Mouse (Mus musculus) limb, embryonic 13.5 days (tissue): ENCODE measurements at regions not wholly inside any gene's neighbourhood (a gene's known extent, or its start where the extent isn't known, plus 50 kb on each side); places are given as distances from the start of the nearest gene placed in this dataset. TPM values are rescaled to one million over a fixed set of nuclear protein-coding genes. Genes with fewer than 3 reads are reported as not detected.

Experiments used
- ATAC-seq: fragments of 200-750 bp; cut with Nextera tagmentation; 2 replicates; pipeline ENCODE4 v1.8.0; 2017; ENCODE audit warnings: low read depth, moderate number of reproducible peaks, moderate TSS enrichment; ENCODE audit not compliant: low FRiP score
- H3K27ac ChIP-seq: fragments of 300-500 bp; sonication (generic); 2 replicates; pipeline ENCODE4 v1.5.1; 2015; ENCODE audit warnings: inconsistent platforms, mild to moderate bottlenecking, moderate library complexity
- H3K27me3 ChIP-seq: fragments of 300-500 bp; sonication (generic); 2 replicates; pipeline ENCODE4 v1.6.1; 2015; ENCODE audit warnings: mild to moderate bottlenecking, inconsistent platforms
- H3K36me3 ChIP-seq: fragments of 300-500 bp; sonication (generic); 2 replicates; pipeline ENCODE4 v1.6.1; 2015; ENCODE audit warnings: inconsistent platforms, mild to moderate bottlenecking, moderate library complexity
- H3K4me1 ChIP-seq: fragments of 300-500 bp; sonication (generic); 2 replicates; pipeline ENCODE4 v1.6.1; 2015; ENCODE audit warnings: inconsistent platforms
- H3K4me2 ChIP-seq: fragments of 300-500 bp; sonication (generic); replicated peaks from 2 replicates; pipeline ENCODE4 v1.6.1; 2015; ENCODE audit warnings: inconsistent platforms, mild to moderate bottlenecking, moderate library complexity
- H3K4me3 ChIP-seq: fragments of 300-500 bp; sonication (generic); 2 replicates; pipeline ENCODE4 v1.5.1; 2015; ENCODE audit warnings: moderate library complexity, mild to moderate bottlenecking, inconsistent platforms
- H3K9ac ChIP-seq: fragments of 300-500 bp; sonication (generic); 2 replicates; pipeline ENCODE4 v1.6.1; 2015; ENCODE audit warnings: mild to moderate bottlenecking, inconsistent platforms
- H3K9me3 ChIP-seq: fragments of 300-500 bp; sonication (generic); 2 replicates; pipeline ENCODE4 v1.6.1; 2016; ENCODE audit warnings: inconsistent platforms
- WGBS: fragments of 180-500 bp; shearing (Covaris S2); methylation state at CpG from one replicate; pipeline ENCODE4 v1.1.7; 2015; 5-methylcytosine and 5-hydroxymethylcytosine counted together
- microRNA-seq: library from miRNA; unstranded; fragments of <30 nt; microRNA quantifications from one replicate; pipeline ENCODE4, GENCODE M21; 2016

DNA sequence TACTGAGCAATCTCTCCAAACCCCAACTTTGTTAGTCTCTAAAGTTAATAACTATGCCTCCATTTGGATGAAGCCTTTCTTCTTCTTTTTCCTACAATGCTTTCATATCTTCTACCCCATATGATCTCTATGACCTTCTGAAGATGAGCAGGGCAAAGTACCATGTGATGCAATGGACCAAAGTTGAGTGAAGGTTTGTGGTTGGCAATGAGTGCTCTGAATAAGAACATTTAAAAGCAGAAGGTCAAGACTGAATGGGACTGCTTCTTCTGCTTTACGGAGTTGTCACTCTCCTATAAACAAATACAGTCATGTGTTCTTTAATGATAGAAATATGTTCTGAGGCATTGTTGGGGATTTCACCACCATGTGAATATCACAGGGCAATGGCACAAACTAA is 65.0 kb upstream of the Marcks start:
- 93% methylated on average over 1 of the region's 1 CpGs for WGBS
- no peak overlapping the region for H3K4me3 ChIP-seq
- no peaks in the 10 kb centered on the region for H3K27me3 ChIP-seq
- no peaks in the 10 kb centered on the region for H3K36me3 ChIP-seq
- no peak for ATAC-seq
- no peaks in the 10 kb centered on the region for H3K4me1 ChIP-seq
- H3K27ac ChIP-seq: no peak overlapping the region
- H3K4me2 ChIP-seq: no peak overlapping the region
- no peaks in the 10 kb centered on the region for H3K9me3 ChIP-seq
- H3K9ac ChIP-seq: no peak overlapping the region

- WGBS: 59% methylated on average over 13 of the region's 13 CpGs
- no peak overlapping the region for H3K4me3 ChIP-seq
- H3K9me3 ChIP-seq: no peaks in the 10 kb centered on the region
- peak overlapping the region; percentile 83 for H3K27ac ChIP-seq
- no peaks in the 10 kb centered on the region for H3K27me3 ChIP-seq
- peaks cover 12% of the 10 kb centered on the region for H3K4me1 ChIP-seq
- ATAC-seq: peak; percentile 75; the same call in 1 of the 2 replicates
- no peak overlapping the region for H3K9ac ChIP-seq
- 0 out of 2 replicates have a peak overlapping the region, but pooled peaks have one; percentile 16 for H3K4me2 ChIP-seq
- no peaks in the 10 kb centered on the region for H3K36me3 ChIP-seq
Observed at GRCm38 (mm10) chr10:37194798-37195453, 56.2 kb upstream of the Marcks start.

DNA sequence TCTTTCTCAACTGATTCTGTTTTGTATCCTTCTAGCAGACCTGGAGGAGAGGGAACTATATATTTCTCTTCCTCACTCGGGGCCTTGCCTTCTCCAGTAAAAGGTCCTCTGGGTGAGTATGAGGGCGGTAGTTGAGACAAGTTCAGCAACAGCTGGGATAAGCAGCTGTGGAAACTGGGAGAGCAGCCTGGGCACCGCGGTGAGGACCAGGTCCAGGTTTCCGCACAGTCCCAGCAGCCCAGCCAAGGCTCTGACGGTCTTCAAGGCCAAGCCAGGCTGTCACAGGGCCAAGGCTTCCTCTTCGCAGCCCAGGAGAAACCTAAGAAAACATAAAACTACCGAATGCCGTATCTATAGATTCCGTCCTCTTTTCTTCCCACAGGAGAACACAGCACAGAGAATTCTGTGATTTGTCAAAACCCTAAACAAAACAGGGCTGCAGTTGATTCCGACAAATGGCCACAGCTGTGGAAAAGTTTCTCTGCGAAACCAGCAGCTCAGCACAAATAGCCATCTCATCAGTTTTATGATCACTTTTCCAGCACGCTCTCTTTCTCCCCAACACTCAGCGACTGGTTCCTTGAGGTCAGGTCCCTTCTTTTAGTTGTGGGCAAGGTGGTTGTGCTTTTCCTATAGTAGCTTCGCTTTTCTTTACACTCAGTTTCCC is 55.5 kb upstream of the Marcks start:
- Histone ChIP-seq H3K4me1 (peaks cover 12% of the 10 kb centered on the region), H3K36me3 (no peaks in the 10 kb centered on the region), H3K27me3 (no peaks in the 10 kb centered on the region), H3K4me2 (peak overlapping the region; percentile 16; the same call in 1 of the 2 replicates), H3K9me3 (no peaks in the 10 kb centered on the region), H3K27ac (peak overlapping the region; percentile 83), H3K9ac (no peak overlapping the region), H3K4me3 (no peak overlapping the region)
- ATAC-seq: peak; percentile 73
- WGBS: 57% methylated on average over 15 of the region's 15 CpGs

DNA sequence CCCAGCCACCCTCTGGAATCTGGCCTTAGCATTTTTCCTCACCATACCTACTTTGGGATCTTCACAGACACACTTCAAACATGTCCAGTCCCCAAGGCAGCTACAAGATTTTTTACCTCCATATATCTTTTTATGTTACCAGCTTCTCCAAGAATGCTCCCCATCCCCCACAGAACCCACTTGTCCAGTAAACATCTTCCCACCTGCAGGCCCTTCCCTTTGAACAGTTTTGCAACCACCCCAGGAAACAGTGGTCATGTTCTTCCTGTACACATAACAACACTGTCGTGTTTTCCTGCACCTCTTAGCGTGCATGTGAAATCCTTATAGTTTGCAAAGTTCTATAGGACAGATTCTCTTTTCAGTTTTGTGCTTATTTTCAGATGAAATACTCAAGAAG is 53.9 kb upstream of the Marcks start:
- H3K36me3 ChIP-seq: no peaks in the 10 kb centered on the region
- H3K27ac ChIP-seq: no peak overlapping the region
- H3K4me2 ChIP-seq: no peak overlapping the region
- no peaks in the 10 kb centered on the region for H3K27me3 ChIP-seq
- no peak for ATAC-seq
- peaks cover 12% of the 10 kb centered on the region for H3K4me1 ChIP-seq
- H3K9me3 ChIP-seq: no peaks in the 10 kb centered on the region
- no peak overlapping the region for H3K9ac ChIP-seq
- no peak overlapping the region for H3K4me3 ChIP-seq
- 79% methylated on average over 2 of the region's 2 CpGs for WGBS

DNA sequence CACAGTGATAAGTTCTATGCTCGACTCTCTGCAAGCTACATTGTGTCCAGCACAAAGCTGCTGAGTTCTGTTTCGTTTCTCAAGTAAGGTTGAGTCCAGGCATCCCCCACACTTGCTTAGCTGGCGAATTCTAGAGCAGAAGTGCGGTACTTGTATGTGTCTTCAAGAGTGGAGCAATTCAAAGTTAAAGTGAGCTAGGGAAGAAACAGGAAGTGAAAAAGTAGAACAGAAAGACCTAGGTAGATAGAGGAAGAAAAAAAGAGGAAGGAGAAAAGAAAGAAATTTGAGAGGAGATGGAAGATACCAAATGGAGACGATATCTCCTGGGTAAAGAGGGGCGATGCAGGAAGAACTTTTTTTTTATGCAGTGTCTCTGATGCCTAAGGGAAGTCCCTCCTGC is 51.4 kb upstream of the Marcks start:
- Histone ChIP-seq H3K4me1 (peaks cover 12% of the 10 kb centered on the region), H3K9ac (no peak overlapping the region), H3K27me3 (no peaks in the 10 kb centered on the region), H3K27ac (no peak overlapping the region), H3K4me2 (no peak overlapping the region), H3K9me3 (no peaks in the 10 kb centered on the region), H3K4me3 (no peak overlapping the region), H3K36me3 (no peaks in the 10 kb centered on the region)
- WGBS: 82% methylated on average over 6 of the region's 6 CpGs
- ATAC-seq: no peak

Small RNA genes lying in the stretch of these regions (microRNA-seq; reads per million reads assigned to microRNA genes)
- gene Gm24710: not detected
